Mouse (Mus musculus) adipose tissue, adult 10 weeks (tissue): ENCODE measurements around the gene Ms4a4b. TPM values are rescaled to one million over a fixed set of nuclear protein-coding genes. Genes with fewer than 3 reads are reported as not detected.

ENCODE experiments used
- polyA plus RNA-seq: library from polyadenylated mRNA; stranded (reverse); fragments of 350-450 nt; fragmentation: Illumina TruSeq; extraction: RNeasy Lipid Tissue Mini Kit (QIAGEN cat#74804); gene quantifications from one replicate; pipeline ENCODE4 v1.2.3, GENCODE M21; 2014; ENCODE audit warnings: low read depth, low replicate concordance

Ms4a4b gene
- 4.1 TPM for polyA plus RNA-seq

GRCm38 (mm10) chr19:11443338-11443737, at the start of gene Ms4a4b:
TSS of gene Ms4a4b (plus strand) at chr19:11443553.

GRCm38 (mm10) chr19:11404527-11404926, 38.8 kb upstream of the Ms4a4b start, which contains the start of gene Ms4a4c:
TSS of gene Ms4a4c (plus strand) at chr19:11404770.

GRCm38 (mm10) chr19:11469215-11469614, 25.9 kb downstream of the Ms4a4b start, which contains the start of gene Ms4a6c:
TSS of gene Ms4a6c (plus strand) at chr19:11469366.

GRCm38 (mm10) chr19:11485746-11486145, 42.4 kb downstream of the Ms4a4b start, which contains the start of gene Gm8369:
TSS of gene Gm8369 (plus strand) at chr19:11485938.

GRCm38 (mm10) chr19:11516246-11516645, 72.9 kb downstream of the Ms4a4b start, which contains the start of gene Ms4a6b:
TSS of gene Ms4a6b (plus strand) at chr19:11516512.

Other genes with a start within 250 kb of the Ms4a4b start
- 2.7 TPM for gene Ms4a13, start 246.8 kb upstream of the Ms4a4b start, polyA plus RNA-seq
- gene Ms4a12, start 211.1 kb upstream of the Ms4a4b start, polyA plus RNA-seq: not detected
- gene Ms4a1, start 177.3 kb upstream of the Ms4a4b start, polyA plus RNA-seq: 0.27 TPM
- 6.4 TPM for gene Ms4a5, start 159.7 kb upstream of the Ms4a4b start, polyA plus RNA-seq
- 7.3 TPM for gene Ms4a14, start 129.1 kb upstream of the Ms4a4b start, polyA plus RNA-seq
- gene Ms4a7, start 107.4 kb upstream of the Ms4a4b start, polyA plus RNA-seq: 9.0 TPM
- 6.6 TPM for gene Ms4a4a, start 68.0 kb upstream of the Ms4a4b start, polyA plus RNA-seq
- 1.2 TPM for gene Ms4a4c, start 38.8 kb upstream of the Ms4a4b start, polyA plus RNA-seq
- gene Ms4a6c, start 25.8 kb downstream of the Ms4a4b start, polyA plus RNA-seq: 12.9 TPM
- gene Gm8369, start 42.4 kb downstream of the Ms4a4b start, polyA plus RNA-seq: 0.84 TPM
- 11.3 TPM for gene Ms4a6b, start 73.0 kb downstream of the Ms4a4b start, polyA plus RNA-seq
- 20.0 TPM for gene Ms4a4d, start 93.2 kb downstream of the Ms4a4b start, polyA plus RNA-seq
- 5.1 TPM for gene Ms4a6d, start 161.3 kb downstream of the Ms4a4b start, polyA plus RNA-seq
- gene Ms4a2, start 180.2 kb downstream of the Ms4a4b start, polyA plus RNA-seq: 0.12 TPM
- gene Ms4a3, start 197.3 kb downstream of the Ms4a4b start, polyA plus RNA-seq: not detected
- gene Oosp2, start 217.0 kb downstream of the Ms4a4b start, polyA plus RNA-seq: not detected
- not detected for gene Oosp1, start 247.6 kb downstream of the Ms4a4b start, polyA plus RNA-seq